Mouse (Mus musculus): ENCODE measurements around the gene Tfip11. TPM values are rescaled to one million over a fixed set of nuclear protein-coding genes. Genes with fewer than 3 reads are reported as not detected.

Gene Tfip11
- polyA plus RNA-seq, 1 experiment: not detected

GRCm38 (mm10) chr5:112289236-112289635, 36.9 kb upstream of the Tfip11 start:
- Histone ChIP-seq H3K4me3 (ENCODE audit: insufficient read depth, low read depth, low read length) (no peak overlapping the region), H3K4me1 (ENCODE audit: control insufficient read depth, insufficient read depth, low read length) (peaks cover 48% of the 10 kb centered on the region), H3K27ac (ENCODE audit: insufficient read depth, low read depth, low read length) (no peak overlapping the region)
- 67% methylated on average over 8 of the region's 8 CpGs for WGBS
- no peak for TF ChIP-seq POLR2A (IDR thresholded peaks at IDR 0.05; ENCODE audit: insufficient read depth, low read depth, low read length)
- TF ChIP-seq CTCF (IDR thresholded peaks at IDR 0.05; ENCODE audit: insufficient read depth, low read depth, low read length): no peak

- TF ChIP-seq CTCF (IDR thresholded peaks at IDR 0.05; ENCODE audit: insufficient read depth, low read depth, low read length) (no peak), POLR2A (IDR thresholded peaks at IDR 0.05; ENCODE audit: insufficient read depth, low read depth, low read length) (no peak)
- no peak overlapping the region for H3K27ac ChIP-seq (ENCODE audit: insufficient read depth, low read depth, low read length)
- WGBS: 82% methylated on average over 16 of the region's 16 CpGs
- H3K4me1 ChIP-seq (ENCODE audit: control insufficient read depth, insufficient read depth, low read length): peaks cover 48% of the 10 kb centered on the region
- no peak overlapping the region for H3K4me3 ChIP-seq (ENCODE audit: insufficient read depth, low read depth, low read length)
Observed at GRCm38 (mm10) chr5:112289819-112290535, 36.2 kb upstream of the Tfip11 start.

GRCm38 (mm10) chr5:112290536-112290880, 35.6 kb upstream of the Tfip11 start:
- WGBS: 84% methylated on average over 8 of the region's 8 CpGs
- Histone ChIP-seq H3K27ac (ENCODE audit: insufficient read depth, low read depth, low read length) (no peak overlapping the region), H3K4me1 (ENCODE audit: control insufficient read depth, insufficient read depth, low read length) (peaks cover 50% of the 10 kb centered on the region)

GRCm38 (mm10) chr5:112291866-112292265, 34.3 kb upstream of the Tfip11 start:
- TF ChIP-seq CTCF (IDR thresholded peaks at IDR 0.05; ENCODE audit: insufficient read depth, low read depth, low read length): no peak
- TF ChIP-seq POLR2A (IDR thresholded peaks at IDR 0.05; ENCODE audit: insufficient read depth, low read depth, low read length): no peak
- H3K27ac ChIP-seq (ENCODE audit: insufficient read depth, low read depth, low read length): no peak overlapping the region
- WGBS: 73% methylated on average over 5 of the region's 5 CpGs
- no peak overlapping the region for H3K4me3 ChIP-seq (ENCODE audit: insufficient read depth, low read depth, low read length)
- peaks cover 58% of the 10 kb centered on the region for H3K4me1 ChIP-seq (ENCODE audit: control insufficient read depth, insufficient read depth, low read length)

More at GRCm38 (mm10) chr5:112290536-112290880, 35.6 kb upstream of the Tfip11 start:
- H3K4me3 ChIP-seq (ENCODE audit: insufficient read depth, low read depth, low read length): no peak overlapping the region
- no peak for TF ChIP-seq CTCF (IDR thresholded peaks at IDR 0.05; ENCODE audit: insufficient read depth, low read depth, low read length)
- no peak for TF ChIP-seq POLR2A (IDR thresholded peaks at IDR 0.05; ENCODE audit: insufficient read depth, low read depth, low read length)

- 75% methylated on average over 17 of the region's 17 CpGs for WGBS
- no peak overlapping the region for H3K27ac ChIP-seq (ENCODE audit: insufficient read depth, low read depth, low read length)
- H3K4me3 ChIP-seq (ENCODE audit: insufficient read depth, low read depth, low read length): no peak overlapping the region
- peaks cover 63% of the 10 kb centered on the region for H3K4me1 ChIP-seq (ENCODE audit: control insufficient read depth, insufficient read depth, low read length)
- TF ChIP-seq CTCF (IDR thresholded peaks at IDR 0.05; ENCODE audit: insufficient read depth, low read depth, low read length) (no peak), POLR2A (IDR thresholded peaks at IDR 0.05; ENCODE audit: insufficient read depth, low read depth, low read length) (no peak)
Observed at GRCm38 (mm10) chr5:112292343-112292980, 33.7 kb upstream of the Tfip11 start.

- H3K27ac ChIP-seq (ENCODE audit: insufficient read depth, low read depth, low read length): no peak overlapping the region
- TF ChIP-seq POLR2A (IDR thresholded peaks at IDR 0.05; ENCODE audit: insufficient read depth, low read depth, low read length): no peak
- no peak for TF ChIP-seq CTCF (IDR thresholded peaks at IDR 0.05; ENCODE audit: insufficient read depth, low read depth, low read length)
- WGBS: 90% methylated on average over 2 of the region's 2 CpGs
- no peak overlapping the region for H3K4me3 ChIP-seq (ENCODE audit: insufficient read depth, low read depth, low read length)
- H3K4me1 ChIP-seq (ENCODE audit: control insufficient read depth, insufficient read depth, low read length): peaks cover 61% of the 10 kb centered on the region
Observed at GRCm38 (mm10) chr5:112293800-112294199, 32.4 kb upstream of the Tfip11 start.

GRCm38 (mm10) chr5:112294696-112295095, 31.5 kb upstream of the Tfip11 start:
- WGBS: 75% methylated on average over 4 of the region's 4 CpGs
- peaks cover 67% of the 10 kb centered on the region for H3K4me1 ChIP-seq (ENCODE audit: control insufficient read depth, insufficient read depth, low read length)
- TF ChIP-seq CTCF (IDR thresholded peaks at IDR 0.05; ENCODE audit: insufficient read depth, low read depth, low read length) (no peak), POLR2A (IDR thresholded peaks at IDR 0.05; ENCODE audit: insufficient read depth, low read depth, low read length) (no peak)
- H3K27ac ChIP-seq (ENCODE audit: insufficient read depth, low read depth, low read length): no peak overlapping the region
- no peak overlapping the region for H3K4me3 ChIP-seq (ENCODE audit: insufficient read depth, low read depth, low read length)

- WGBS: 47% methylated on average over 8 of the region's 8 CpGs
- TF ChIP-seq POLR2A (IDR thresholded peaks at IDR 0.05; ENCODE audit: insufficient read depth, low read depth, low read length) (no peak), CTCF (IDR thresholded peaks at IDR 0.05; ENCODE audit: insufficient read depth, low read depth, low read length) (no peak)
- H3K4me1 ChIP-seq (ENCODE audit: control insufficient read depth, insufficient read depth, low read length): peaks cover 71% of the 10 kb centered on the region
- no peak overlapping the region for H3K4me3 ChIP-seq (ENCODE audit: insufficient read depth, low read depth, low read length)
- H3K27ac ChIP-seq (ENCODE audit: insufficient read depth, low read depth, low read length): no peak overlapping the region
Observed at GRCm38 (mm10) chr5:112295162-112295561, 31.0 kb upstream of the Tfip11 start.

GRCm38 (mm10) chr5:112295564-112295963, 30.6 kb upstream of the Tfip11 start:
- 76% methylated on average over 8 of the region's 8 CpGs for WGBS
- Histone ChIP-seq H3K4me3 (ENCODE audit: insufficient read depth, low read depth, low read length) (no peak overlapping the region), H3K27ac (ENCODE audit: insufficient read depth, low read depth, low read length) (no peak overlapping the region), H3K4me1 (ENCODE audit: control insufficient read depth, insufficient read depth, low read length) (peaks cover 75% of the 10 kb centered on the region)
- TF ChIP-seq POLR2A (IDR thresholded peaks at IDR 0.05; ENCODE audit: insufficient read depth, low read depth, low read length) (no peak), CTCF (IDR thresholded peaks at IDR 0.05; ENCODE audit: insufficient read depth, low read depth, low read length) (no peak)
